Mouse (Mus musculus): ENCODE measurements around the gene Gm10563. TPM values are rescaled to one million over a fixed set of nuclear protein-coding genes. Genes with fewer than 3 reads are reported as not detected.

Gm10563 gene
- total RNA-seq, 4 experiments from 2014 or later, result not detected

DNA sequence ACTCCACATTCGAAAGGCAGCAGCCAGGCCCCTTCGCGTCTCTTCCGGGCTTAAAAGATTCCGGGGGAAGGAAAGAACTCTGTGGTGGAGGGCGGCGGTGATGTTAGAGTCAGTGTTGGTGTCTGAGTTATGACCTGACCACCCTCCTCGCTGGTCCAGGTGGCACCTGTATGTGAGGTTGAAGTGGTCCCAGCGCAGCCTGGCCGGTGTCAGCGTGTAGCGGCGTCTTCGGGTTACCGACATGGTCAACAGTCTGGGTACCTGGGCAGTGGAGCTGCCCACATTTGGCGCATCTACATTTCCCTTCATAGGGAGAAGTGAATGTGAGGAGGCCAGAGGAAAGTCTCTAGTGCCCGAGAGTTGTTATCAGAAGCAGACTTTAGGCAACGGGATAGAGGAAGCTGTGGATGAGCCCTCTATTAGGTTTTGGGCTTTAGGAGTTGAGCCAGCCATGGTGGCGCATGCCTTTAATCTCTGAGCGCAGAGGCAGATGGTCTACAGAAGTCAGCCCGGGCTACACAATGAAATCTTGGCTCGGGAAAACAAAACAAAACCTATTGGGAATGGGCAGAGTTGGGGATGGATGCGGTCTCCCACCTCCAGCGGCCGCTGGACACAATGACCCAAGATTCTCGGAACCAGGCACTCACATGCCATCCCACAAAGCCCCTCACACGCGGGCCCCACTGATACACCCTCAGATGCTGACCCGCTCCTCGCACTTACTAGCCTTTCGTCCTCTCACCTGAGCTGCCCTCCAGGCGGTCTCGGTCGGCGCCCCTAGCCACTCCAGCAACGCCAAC, 7.3 kb upstream of the Gm10563 start:
- DNase-seq, result no peak

- no peak for DNase-seq
Measured at GRCm38 (mm10) chr4:155651553-155652269, 6.5 kb upstream of the Gm10563 start.

DNA sequence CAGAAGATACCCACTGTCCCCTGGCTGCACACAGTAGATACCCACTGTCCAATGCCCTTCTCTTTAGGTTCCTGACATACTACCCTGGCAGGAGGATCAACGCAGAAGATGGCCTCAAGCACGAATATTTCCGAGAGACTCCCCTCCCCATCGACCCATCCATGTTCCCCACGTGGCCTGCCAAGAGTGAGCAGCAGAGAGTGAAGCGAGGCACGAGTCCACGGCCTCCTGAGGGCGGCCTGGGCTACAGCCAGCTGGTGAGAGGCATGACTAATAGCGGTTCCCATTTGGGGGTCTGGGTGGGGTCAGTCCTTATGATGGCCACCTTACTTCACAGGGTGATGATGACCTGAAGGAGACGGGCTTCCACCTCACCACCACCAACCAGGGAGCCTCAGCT, 4.1 kb upstream of the Gm10563 start:
- no peak for DNase-seq

GRCm38 (mm10) chr4:155645721-155646120, 513 bp upstream of the Gm10563 start:
- DNase-seq, result no peak

DNA sequence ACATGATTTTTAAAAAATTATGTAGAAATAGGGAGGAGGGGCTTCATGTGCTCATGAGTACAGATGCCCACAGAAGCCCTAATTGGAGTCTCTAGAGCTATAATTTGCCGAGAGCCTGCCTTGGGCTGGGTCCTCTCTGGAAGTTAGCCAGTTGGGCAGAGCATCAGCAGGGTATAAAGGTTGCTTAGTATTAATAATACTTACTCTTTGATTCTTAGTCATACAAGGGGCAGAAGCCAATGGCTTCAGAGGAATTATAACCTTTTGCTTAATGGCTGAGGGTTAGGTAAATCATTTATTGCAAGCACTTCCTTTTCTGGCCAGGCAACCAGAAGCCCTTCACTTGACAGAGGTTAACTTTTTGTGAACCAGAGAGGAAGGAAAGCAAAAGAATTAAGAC, 1.7 kb downstream of the Gm10563 start:
- no peak for DNase-seq

- no peak for DNase-seq
Measured at GRCm38 (mm10) chr4:155635766-155636499, 9.3 kb downstream of the Gm10563 start.

GRCm38 (mm10) chr4:155630267-155630666, 14.9 kb downstream of the Gm10563 start:
- DNase-seq, result no peak

GRCm38 (mm10) chr4:155624338-155625291, 20.6 kb downstream of the Gm10563 start, which contains the start of gene Cdk11b:
Gene Cdk11b (plus strand): TSS chr4:155624854.
- peak; percentile 95 for DNase-seq

DNA sequence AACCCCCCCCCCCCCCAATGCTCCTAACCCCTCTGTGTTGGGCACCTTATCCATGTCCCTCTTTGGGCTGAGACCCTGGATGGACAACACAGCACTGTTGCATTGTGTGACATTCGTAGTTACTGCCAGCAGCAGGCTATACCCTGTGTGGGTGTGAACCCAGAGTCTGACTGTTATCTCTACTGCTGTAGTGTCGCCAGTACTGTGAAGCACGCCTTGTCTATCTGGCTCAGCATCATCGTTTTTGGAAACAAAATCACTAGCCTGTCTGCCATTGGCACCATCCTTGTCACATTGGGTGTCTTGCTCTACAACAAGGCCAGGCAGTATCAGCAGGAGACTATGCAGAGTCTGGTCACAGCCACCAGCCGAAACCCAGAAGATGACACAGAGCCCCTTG, 26.9 kb downstream of the Gm10563 start:
- no peak for DNase-seq

- no peak for DNase-seq
Measured at GRCm38 (mm10) chr4:155613264-155613663, 31.9 kb downstream of the Gm10563 start.

GRCm38 (mm10) chr4:155611860-155612259, 33.3 kb downstream of the Gm10563 start:
- no peak for DNase-seq

- DNase-seq, result no peak
Measured at GRCm38 (mm10) chr4:155606825-155607224, 38.4 kb downstream of the Gm10563 start.

- no peak for DNase-seq
Measured at GRCm38 (mm10) chr4:155605132-155605531, 40.1 kb downstream of the Gm10563 start.

DNA sequence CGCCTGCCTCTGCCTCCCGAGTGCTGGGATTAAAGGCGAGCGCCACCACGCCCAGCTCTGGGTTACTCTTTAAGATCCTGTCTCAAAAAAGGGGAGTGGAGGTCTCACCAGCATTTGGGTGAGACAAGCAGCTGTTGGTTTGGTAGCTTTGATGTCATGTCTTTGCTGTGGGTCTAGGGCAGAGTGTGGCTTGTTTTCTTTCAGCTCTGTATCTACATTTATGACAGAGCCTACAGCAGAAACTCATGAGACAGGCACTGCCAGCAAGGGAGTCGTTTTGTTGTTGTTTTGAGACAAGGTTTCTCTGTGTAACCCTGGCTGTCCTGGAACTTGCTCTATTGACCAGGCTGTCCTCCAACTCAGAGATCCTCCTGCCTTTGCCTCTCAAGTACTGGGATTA, 41.4 kb downstream of the Gm10563 start:
- DNase-seq, result no peak

GRCm38 (mm10) chr4:155602753-155603152, 42.5 kb downstream of the Gm10563 start:
- no peak for DNase-seq

DNA sequence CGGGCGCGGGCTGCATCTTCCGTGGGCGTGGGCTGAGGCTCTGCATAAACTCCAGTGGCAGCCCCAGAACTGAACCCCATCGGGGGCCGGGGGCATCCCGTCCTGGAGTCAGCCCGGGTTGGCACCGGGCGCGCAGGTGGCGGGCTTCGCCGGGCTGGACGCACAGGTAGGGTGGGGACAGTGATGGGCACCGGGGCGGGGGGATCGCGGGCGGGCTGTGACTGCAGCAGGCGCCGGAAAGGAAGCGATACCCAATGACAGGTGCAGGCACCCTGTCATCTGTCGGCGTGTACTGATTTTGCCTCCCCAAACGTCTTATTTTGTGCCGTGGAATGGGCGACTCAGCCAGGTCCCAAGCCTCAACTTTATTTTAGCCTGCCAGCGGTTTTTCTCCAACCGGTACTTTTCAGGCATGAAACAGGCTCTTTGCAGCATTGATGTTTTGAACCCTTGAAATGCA, 43.2 kb downstream of the Gm10563 start:
- DNase-seq, result no peak

- DNase-seq, result peak; percentile 86
Measured at GRCm38 (mm10) chr4:155601091-155601996, 43.9 kb downstream of the Gm10563 start, which contains the start of gene Slc35e2. Gene Slc35e2 (plus strand): TSS chr4:155601416.

DNA sequence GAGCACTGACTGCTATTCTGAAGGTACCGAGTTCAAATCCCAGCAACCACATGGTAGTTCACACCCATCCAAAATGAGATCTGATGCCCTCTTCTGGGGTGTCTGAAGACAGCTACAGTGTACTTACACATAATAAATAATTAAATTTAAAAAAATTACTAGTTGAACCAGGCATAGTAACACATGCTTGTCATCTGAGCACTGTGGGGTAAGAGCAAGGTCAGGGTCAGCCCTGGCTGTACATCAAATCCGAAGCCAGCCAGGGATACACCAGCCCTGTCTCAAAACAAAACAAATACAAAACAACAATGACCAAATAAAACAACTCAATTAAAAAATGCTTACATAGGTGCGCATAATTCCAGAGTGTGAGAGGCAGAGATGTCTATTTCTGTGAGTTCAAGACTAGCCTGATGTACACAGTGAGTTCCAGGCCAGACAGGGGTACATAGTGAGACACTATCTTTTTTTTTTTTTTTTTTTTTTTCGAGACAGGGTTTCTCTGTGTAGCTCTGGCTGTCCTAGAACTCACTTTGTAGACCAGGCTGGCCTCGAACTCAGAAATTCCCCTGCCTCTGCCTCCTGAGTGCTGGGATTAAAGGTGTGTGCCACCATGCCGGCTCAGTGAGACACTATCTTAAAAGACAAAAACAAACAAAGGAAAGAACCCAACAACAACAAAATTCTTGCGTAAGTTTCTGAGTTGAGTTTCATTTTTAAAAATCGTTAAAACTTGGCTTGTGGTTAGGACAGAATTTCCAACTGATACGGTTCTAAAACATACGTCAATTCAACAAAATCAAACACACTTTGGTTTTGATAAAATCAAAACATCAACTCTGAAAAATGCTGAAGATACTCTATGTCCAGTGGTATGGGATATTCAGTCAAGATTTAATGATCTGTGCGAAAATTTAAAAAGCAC, 45.0 kb downstream of the Gm10563 start:
- DNase-seq, result no peak

DNA sequence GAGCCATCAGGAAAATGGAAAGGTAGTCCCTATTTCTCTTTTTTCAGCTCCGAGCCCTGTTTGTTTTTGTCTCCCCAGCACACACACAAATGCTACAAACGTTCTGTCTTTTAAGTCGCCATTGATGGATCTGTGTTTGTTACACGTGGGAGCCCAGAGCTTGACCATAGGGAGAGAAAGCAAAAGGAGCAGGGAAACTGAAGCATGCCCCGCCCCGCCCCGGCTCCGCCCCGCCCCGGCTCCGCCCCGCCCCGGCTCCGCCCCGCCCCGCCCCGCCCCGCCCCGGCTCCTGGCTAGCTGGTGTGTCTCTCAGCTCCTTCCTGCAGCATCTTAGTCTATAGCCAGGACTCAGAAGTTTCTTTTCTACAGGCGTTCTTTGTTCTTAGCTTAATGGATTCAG, 46.7 kb downstream of the Gm10563 start:
- no peak for DNase-seq

Data from adrenal gland, adult 8-10 months (tissue).